Mouse (Mus musculus): ENCODE data around the gene Dctn5. TPM values are rescaled to one million over a fixed set of nuclear protein-coding genes. Genes with fewer than 3 reads are reported as not detected.

The Dctn5 gene
- polyA plus RNA-seq, 2 experiments = 32.6 to 38.5 TPM

- peaks cover 49% of the 10 kb centered on the region for H3K36me3 ChIP-seq (replicated peaks; ENCODE audit: control insufficient read depth, insufficient read depth, low read depth)
These were observed 7.2 kb upstream of the Dctn5 start for GRCm38 (mm10) chr7:122125636-122126035.

GRCm38 (mm10) chr7:122126946-122127345 lies 5.9 kb upstream of the Dctn5 start:
- Histone ChIP-seq H3K4me3 (ENCODE audit: insufficient read depth in 1 of 2, low read depth in 2 of 2, low read length in 2 of 2) (no peak overlapping the region), H3K4me1 (replicated peaks; ENCODE audit: control insufficient read depth in 2 of 2, insufficient read depth in 2 of 2, low read length in 1 of 2) (peaks cover 2% of the 10 kb centered on the region in 2 experiments; a peak in 1 of 4 replicates), H3K4me2 (ENCODE audit: low read depth) (no peak overlapping the region), H3K9me3 (ENCODE audit: control insufficient read depth, low read length) (no peaks in the 10 kb centered on the region), H3K27ac (no peak overlapping the region), H3K27me3 (ENCODE audit: control insufficient read depth, insufficient read depth, low read length) (no peaks in the 10 kb centered on the region), H3K36me3 (replicated peaks; ENCODE audit: control insufficient read depth, insufficient read depth, low read depth) (peaks cover 43% of the 10 kb centered on the region), H3K9ac (replicated peaks) (no peak overlapping the region)
- 88% methylated on average over 11 of the region's 11 CpGs for WGBS (ENCODE audit: insufficient replicate concordance)
- ATAC-seq (ENCODE audit: insufficient read depth) = no peak
- DNase-seq (ENCODE audit: low read depth in 3 of 3, low spot score in 3 of 3) = no peak
- TF ChIP-seq CTCF (IDR thresholded peaks at IDR 0.05; ENCODE audit: low read depth) (no peak), EP300 (IDR thresholded peaks at IDR 0.05; ENCODE audit: low read depth) (no peak)

More at GRCm38 (mm10) chr7:122125636-122126035, 7.2 kb upstream of the Dctn5 start:
- Histone ChIP-seq H3K9ac (replicated peaks) (no peak overlapping the region), H3K4me2 (ENCODE audit: low read depth) (no peak overlapping the region), H3K4me1 (replicated peaks; ENCODE audit: control insufficient read depth in 2 of 2, insufficient read depth in 2 of 2, low read length in 1 of 2) (no peaks in the 10 kb centered on the region), H3K9me3 (ENCODE audit: control insufficient read depth, low read length) (no peaks in the 10 kb centered on the region), H3K27me3 (ENCODE audit: control insufficient read depth, insufficient read depth, low read length) (no peaks in the 10 kb centered on the region), H3K27ac (no peak overlapping the region), H3K4me3 (ENCODE audit: insufficient read depth in 1 of 2, low read depth in 2 of 2, low read length in 2 of 2) (no peak overlapping the region)
- ATAC-seq (ENCODE audit: insufficient read depth) (no peak), DNase-seq (ENCODE audit: low read depth in 3 of 3, low spot score in 3 of 3) (no peak)
- 73% methylated on average over 8 of the region's 8 CpGs for WGBS (ENCODE audit: insufficient replicate concordance)
- peak; percentile 35; the same call in 1 of the 2 replicates for TF ChIP-seq CTCF (IDR thresholded peaks at IDR 0.05; ENCODE audit: low read depth)
- TF ChIP-seq EP300 (IDR thresholded peaks at IDR 0.05; ENCODE audit: low read depth) = no peak

- Histone ChIP-seq H3K9me3 (ENCODE audit: control insufficient read depth, low read length) (no peaks in the 10 kb centered on the region), H3K9ac (replicated peaks) (peak overlapping the region; percentile 76), H3K27ac (no peak overlapping the region), H3K27me3 (ENCODE audit: control insufficient read depth, insufficient read depth, low read length) (no peaks in the 10 kb centered on the region), H3K4me3 (ENCODE audit: insufficient read depth in 1 of 2, low read depth in 2 of 2, low read length in 2 of 2) (peak overlapping the region; percentile 74 to 78; a peak in 3 of 4 replicates), H3K36me3 (replicated peaks; ENCODE audit: control insufficient read depth, insufficient read depth, low read depth) (peaks cover 36% of the 10 kb centered on the region), H3K4me2 (ENCODE audit: low read depth) (peak overlapping the region; percentile 71), H3K4me1 (replicated peaks; ENCODE audit: control insufficient read depth in 2 of 2, insufficient read depth in 2 of 2, low read length in 1 of 2) (peaks cover 2 to 7% of the 10 kb centered on the region in 2 experiments; a peak in 2 of 4 replicates)
- ATAC-seq (ENCODE audit: insufficient read depth) (no peak), DNase-seq (ENCODE audit: low read depth in 3 of 3, low spot score in 3 of 3) (no peak)
- no peak for TF ChIP-seq CTCF (IDR thresholded peaks at IDR 0.05; ENCODE audit: low read depth)
- TF ChIP-seq EP300 (IDR thresholded peaks at IDR 0.05; ENCODE audit: low read depth) = no peak
These were observed 1.0 kb upstream of the Dctn5 start for GRCm38 (mm10) chr7:122131834-122132233.

GRCm38 (mm10) chr7:122133338-122133625 lies 441 bp downstream of the Dctn5 start:
- ATAC-seq (ENCODE audit: insufficient read depth) (no peak), DNase-seq (ENCODE audit: low read depth in 3 of 3, low spot score in 3 of 3) (no peak)
- H3K4me2 ChIP-seq (ENCODE audit: low read depth) = peak overlapping the region; percentile 71
- H3K27ac ChIP-seq = peak overlapping the region; percentile 49
- TF ChIP-seq EP300 (IDR thresholded peaks at IDR 0.05; ENCODE audit: low read depth) (no peak), CTCF (IDR thresholded peaks at IDR 0.05; ENCODE audit: low read depth) (no peak)
- H3K4me3 ChIP-seq (ENCODE audit: insufficient read depth in 1 of 2, low read depth in 2 of 2, low read length in 2 of 2) = peak overlapping the region; percentile 74 to 78
- peak overlapping the region; percentile 88 for H3K9ac ChIP-seq (replicated peaks)
- peaks cover 2 to 7% of the 10 kb centered on the region in 2 experiments; a peak in 2 of 4 replicates for H3K4me1 ChIP-seq (replicated peaks; ENCODE audit: control insufficient read depth in 2 of 2, insufficient read depth in 2 of 2, low read length in 1 of 2)
- WGBS (ENCODE audit: insufficient replicate concordance) = 13% methylated on average over 8 of the region's 8 CpGs
- no peaks in the 10 kb centered on the region for H3K27me3 ChIP-seq (ENCODE audit: control insufficient read depth, insufficient read depth, low read length)
- H3K9me3 ChIP-seq (ENCODE audit: control insufficient read depth, low read length) = no peaks in the 10 kb centered on the region
- H3K36me3 ChIP-seq (replicated peaks; ENCODE audit: control insufficient read depth, insufficient read depth, low read depth) = peaks cover 24% of the 10 kb centered on the region

DNA sequence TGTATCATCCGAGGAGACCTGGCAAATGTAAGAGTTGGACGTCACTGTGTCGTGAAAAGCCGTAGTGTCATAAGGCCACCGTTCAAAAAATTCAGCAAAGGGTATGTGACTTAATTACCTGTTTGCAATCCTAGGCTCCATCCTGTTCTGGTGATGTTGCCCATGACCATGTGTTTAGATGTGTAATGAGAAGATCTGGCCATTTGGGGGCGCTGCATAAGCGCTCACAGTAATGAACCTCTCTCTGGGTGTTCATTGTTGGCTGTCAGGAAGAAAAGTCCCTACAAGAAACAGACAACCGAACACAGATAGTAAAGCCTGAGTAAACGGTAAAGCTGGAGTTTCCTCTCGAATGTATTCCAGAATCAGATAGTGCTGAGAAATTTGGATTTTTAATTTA lies 2.2 kb downstream of the Dctn5 start:
- TF ChIP-seq EP300 (IDR thresholded peaks at IDR 0.05; ENCODE audit: low read depth) = no peak
- peak; percentile 63 for TF ChIP-seq CTCF (IDR thresholded peaks at IDR 0.05; ENCODE audit: low read depth)
- ATAC-seq (ENCODE audit: insufficient read depth) (no peak), DNase-seq (ENCODE audit: low read depth in 3 of 3, low spot score in 3 of 3) (peak in 1 of 3 experiments; percentile 27)
- H3K9ac ChIP-seq (replicated peaks) = no peak overlapping the region
- H3K27ac ChIP-seq = no peak overlapping the region
- H3K4me2 ChIP-seq (ENCODE audit: low read depth) = no peak overlapping the region
- no peaks in the 10 kb centered on the region for H3K27me3 ChIP-seq (ENCODE audit: control insufficient read depth, insufficient read depth, low read length)
- peaks cover 2 to 7% of the 10 kb centered on the region in 2 experiments; a peak in 2 of 4 replicates for H3K4me1 ChIP-seq (replicated peaks; ENCODE audit: control insufficient read depth in 2 of 2, insufficient read depth in 2 of 2, low read length in 1 of 2)
- H3K9me3 ChIP-seq (ENCODE audit: control insufficient read depth, low read length) = no peaks in the 10 kb centered on the region
- WGBS (ENCODE audit: insufficient replicate concordance) = 67% methylated on average over 10 of the region's 10 CpGs
- no peak overlapping the region for H3K4me3 ChIP-seq (ENCODE audit: insufficient read depth in 1 of 2, low read depth in 2 of 2, low read length in 2 of 2)
- peaks cover 36% of the 10 kb centered on the region for H3K36me3 ChIP-seq (replicated peaks; ENCODE audit: control insufficient read depth, insufficient read depth, low read depth)
